Mouse (Mus musculus): ENCODE results near the gene Gckr.

DNA sequence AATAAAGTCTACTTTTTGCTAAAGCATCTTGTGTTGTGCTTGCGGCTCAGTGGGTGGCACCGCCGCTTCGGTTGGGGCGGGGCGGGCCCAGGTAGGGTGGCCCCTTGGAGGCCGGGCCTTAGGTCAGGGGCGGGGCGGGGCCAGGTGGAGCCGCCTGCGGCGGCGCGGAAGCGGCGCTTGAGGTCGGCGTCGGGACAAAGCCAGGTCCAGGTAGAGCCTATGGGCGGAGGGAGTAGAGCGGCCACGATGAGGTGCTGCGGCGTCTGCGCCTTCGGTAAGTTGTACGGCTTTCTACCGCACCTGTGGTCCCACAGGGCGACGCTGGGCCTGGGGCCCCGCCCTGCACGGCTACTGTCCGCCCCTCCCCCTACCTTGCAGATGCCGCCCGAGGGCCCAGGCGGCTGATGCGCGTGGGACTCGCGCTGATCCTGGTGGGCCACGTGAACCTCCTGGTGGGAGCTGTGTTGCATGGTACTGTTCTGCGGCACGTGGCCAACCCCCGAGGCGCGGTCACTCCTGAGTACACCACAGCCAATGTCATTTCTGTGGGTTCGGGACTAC, 45.6 kb upstream of the Gckr start, which contains the start of gene Krtcap3:
- no peak for TF ChIP-seq EP300 (IDR thresholded peaks at IDR 0.05; ENCODE audit: insufficient read depth, low read depth, low read length)
- no peak for TF ChIP-seq CTCF (IDR thresholded peaks at IDR 0.05; ENCODE audit: low read depth, low read length)
- TF ChIP-seq POLR2A (IDR thresholded peaks at IDR 0.05; ENCODE audit: insufficient read depth, low read length), result no peak

Data from ES-Bruce4 (cell line).